Mouse (Mus musculus) midbrain, embryonic 16.5 days (tissue): ENCODE measurements at regions not wholly inside any gene's neighbourhood (a gene's known extent, or its start where the extent isn't known, plus 50 kb on each side); places are given as distances from the start of the nearest gene placed in this dataset.
A peak's percentile ranks its signal among the peaks of the same experiment; 100 is the strongest.

Experiments
- ATAC-seq: fragments of 200-750 bp; cut with Nextera tagmentation; 2 replicates; pipeline ENCODE4 v1.8.0; 2017; ENCODE audit warnings: moderate TSS enrichment
- H3K27ac ChIP-seq: fragments of 300-500 bp; sonication (generic); 2 replicates; pipeline ENCODE4 v1.5.1; 2014; ENCODE audit warnings: mild to moderate bottlenecking, low read length, mixed read lengths
- H3K27me3 ChIP-seq: fragments of 300-500 bp; sonication (generic); 2 replicates; pipeline ENCODE4 v1.6.1; 2014; ENCODE audit warnings: low read depth, low read length, mixed read lengths; ENCODE audit not compliant: control insufficient read depth, insufficient read depth
- H3K36me3 ChIP-seq: fragments of 300-500 bp; sonication (generic); 2 replicates; pipeline ENCODE4 v1.6.1; 2014; ENCODE audit warnings: mild to moderate bottlenecking, low read length, moderate library complexity, mixed read lengths; ENCODE audit not compliant: control insufficient read depth, insufficient read depth
- H3K4me1 ChIP-seq: fragments of 300-500 bp; sonication (generic); 2 replicates; pipeline ENCODE4 v1.6.1; 2014; ENCODE audit warnings: mild to moderate bottlenecking, low read length, mixed read lengths; ENCODE audit not compliant: control insufficient read depth, insufficient read depth
- H3K4me2 ChIP-seq: fragments of 300-500 bp; sonication (generic); 2 replicates; pipeline ENCODE4 v1.6.1; 2014; ENCODE audit warnings: mild to moderate bottlenecking, low read length, mixed read lengths
- H3K4me3 ChIP-seq: fragments of 300-500 bp; sonication (generic); 2 replicates; pipeline ENCODE4 v1.5.1; 2014; ENCODE audit warnings: low read depth, mild to moderate bottlenecking, low read length, moderate library complexity, mixed read lengths
- H3K9ac ChIP-seq: fragments of 300-500 bp; sonication (generic); 2 replicates; pipeline ENCODE4 v1.6.1; 2014; ENCODE audit warnings: low read depth, low read length, mixed read lengths
- H3K9me3 ChIP-seq: fragments of 300-500 bp; sonication (generic); replicated peaks from 2 replicates; pipeline ENCODE4 v1.6.1; 2014; ENCODE audit warnings: mild to moderate bottlenecking, low read length, mixed read lengths; ENCODE audit not compliant: control insufficient read depth, poor library complexity, severe bottlenecking
- WGBS: fragments of 180-500 bp; shearing (Covaris S2); extraction: QIAGEN DNeasy Blood & Tissue Kit; methylation state at CpG from one replicate; pipeline ENCODE4 v1.1.7; 2014; 5-methylcytosine and 5-hydroxymethylcytosine counted together

- 79% methylated on average over 3 of the region's 3 CpGs for WGBS
- H3K4me3 ChIP-seq, result no peak overlapping the region
- no peak for ATAC-seq
- H3K4me1 ChIP-seq, result peaks cover 33% of the 10 kb centered on the region
- no peak overlapping the region for H3K9ac ChIP-seq
- no peaks in the 10 kb centered on the region for H3K27me3 ChIP-seq
- no peak overlapping the region for H3K27ac ChIP-seq
- H3K9me3 ChIP-seq, result no peaks in the 10 kb centered on the region
- H3K36me3 ChIP-seq, result no peaks in the 10 kb centered on the region
- H3K4me2 ChIP-seq, result no peak overlapping the region
These were observed 233.1 kb upstream of the Kazn start for GRCm38 (mm10) chr4:142472332-142472731.

DNA sequence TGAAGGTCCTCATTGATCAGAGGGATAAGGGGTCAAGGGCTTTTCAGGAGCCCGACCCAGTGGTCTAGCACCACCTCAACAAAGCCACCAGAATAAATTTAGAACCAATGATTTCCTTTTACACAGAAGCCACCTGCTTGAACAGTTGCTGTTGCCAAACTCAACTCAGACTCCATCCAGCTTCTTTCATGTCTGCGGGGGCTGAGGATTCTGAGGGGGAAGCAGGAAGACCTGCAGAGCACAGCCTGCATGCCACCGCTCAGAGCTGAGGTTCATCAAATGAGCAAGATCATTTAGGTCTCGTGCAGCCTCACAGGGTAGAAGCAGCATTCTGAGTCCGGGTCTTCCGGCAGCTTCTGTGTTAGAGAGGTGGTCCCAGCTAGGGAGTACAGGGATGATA is 231.6 kb upstream of the Kazn start:
- no peak for ATAC-seq
- Histone ChIP-seq H3K9me3 (no peaks in the 10 kb centered on the region), H3K27ac (no peak overlapping the region), H3K4me2 (no peak overlapping the region), H3K4me1 (peaks cover 33% of the 10 kb centered on the region), H3K27me3 (no peaks in the 10 kb centered on the region), H3K4me3 (no peak overlapping the region), H3K9ac (no peak overlapping the region), H3K36me3 (no peaks in the 10 kb centered on the region)
- WGBS, result 85% methylated on average over 6 of the region's 6 CpGs

DNA sequence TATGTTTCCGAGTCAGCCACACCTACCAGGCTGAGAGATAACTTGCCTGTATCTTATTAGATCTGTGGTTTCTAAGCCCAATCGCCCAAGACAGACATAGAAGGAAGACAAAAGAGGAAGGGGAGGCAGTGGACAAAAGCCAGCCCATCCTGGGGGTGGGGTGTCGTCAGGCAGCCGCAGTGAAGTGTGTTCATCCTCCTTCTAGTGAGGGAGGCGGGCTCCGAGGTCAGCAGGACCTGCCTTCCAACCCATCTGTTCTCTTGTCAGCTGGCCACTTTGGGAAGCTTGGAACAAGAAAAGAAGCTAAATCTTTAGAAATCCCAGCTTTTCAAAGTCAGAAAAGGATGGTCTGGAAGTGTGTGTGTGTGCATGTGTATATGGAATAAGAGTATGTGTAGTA is 228.7 kb upstream of the Kazn start:
- Histone ChIP-seq H3K4me3 (no peak overlapping the region), H3K4me2 (no peak overlapping the region), H3K9ac (no peak overlapping the region), H3K27ac (no peak overlapping the region), H3K36me3 (no peaks in the 10 kb centered on the region), H3K27me3 (no peaks in the 10 kb centered on the region), H3K4me1 (peaks cover 8% of the 10 kb centered on the region), H3K9me3 (no peaks in the 10 kb centered on the region)
- ATAC-seq, result no peak
- WGBS, result 42% methylated on average over 6 of the region's 6 CpGs

GRCm38 (mm10) chr4:142465226-142465625 is 226.0 kb upstream of the Kazn start:
- ATAC-seq, result no peak

DNA sequence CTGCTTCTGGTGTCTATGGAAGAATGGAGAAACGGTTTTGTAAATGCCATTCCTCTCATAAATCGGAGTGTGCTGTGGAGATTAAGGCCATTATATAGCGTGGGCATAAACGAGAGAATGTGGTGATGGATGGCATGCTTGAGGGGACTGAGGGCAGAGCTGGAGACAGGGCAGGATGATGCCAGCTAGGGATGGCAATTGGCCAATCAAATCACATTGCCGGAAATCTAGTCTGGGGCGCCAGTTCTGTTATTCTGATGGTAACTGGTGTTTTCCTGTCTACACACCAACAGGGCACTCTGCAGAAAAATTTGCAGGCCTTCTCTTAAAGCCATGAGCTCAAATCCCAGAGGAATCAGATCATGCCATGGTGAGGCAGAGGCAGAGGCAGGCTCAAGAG is 224.9 kb upstream of the Kazn start:
- H3K36me3 ChIP-seq, result no peaks in the 10 kb centered on the region
- ATAC-seq, result no peak
- H3K9ac ChIP-seq, result no peak overlapping the region
- H3K4me1 ChIP-seq, result peaks cover 2% of the 10 kb centered on the region; the same call in 1 of the 2 replicates
- H3K4me3 ChIP-seq, result no peak overlapping the region
- 90% methylated on average over 6 of the region's 6 CpGs for WGBS
- no peaks in the 10 kb centered on the region for H3K27me3 ChIP-seq
- H3K9me3 ChIP-seq, result no peaks in the 10 kb centered on the region
- H3K27ac ChIP-seq, result no peak overlapping the region
- H3K4me2 ChIP-seq, result no peak overlapping the region

More at GRCm38 (mm10) chr4:142465226-142465625, 226.0 kb upstream of the Kazn start:
- 92% methylated on average over 4 of the region's 4 CpGs for WGBS
- Histone ChIP-seq H3K9ac (no peak overlapping the region), H3K4me1 (peaks cover 2% of the 10 kb centered on the region; the same call in 1 of the 2 replicates), H3K27me3 (no peaks in the 10 kb centered on the region), H3K4me3 (no peak overlapping the region), H3K9me3 (no peaks in the 10 kb centered on the region), H3K27ac (no peak overlapping the region), H3K36me3 (no peaks in the 10 kb centered on the region), H3K4me2 (no peak overlapping the region)

DNA sequence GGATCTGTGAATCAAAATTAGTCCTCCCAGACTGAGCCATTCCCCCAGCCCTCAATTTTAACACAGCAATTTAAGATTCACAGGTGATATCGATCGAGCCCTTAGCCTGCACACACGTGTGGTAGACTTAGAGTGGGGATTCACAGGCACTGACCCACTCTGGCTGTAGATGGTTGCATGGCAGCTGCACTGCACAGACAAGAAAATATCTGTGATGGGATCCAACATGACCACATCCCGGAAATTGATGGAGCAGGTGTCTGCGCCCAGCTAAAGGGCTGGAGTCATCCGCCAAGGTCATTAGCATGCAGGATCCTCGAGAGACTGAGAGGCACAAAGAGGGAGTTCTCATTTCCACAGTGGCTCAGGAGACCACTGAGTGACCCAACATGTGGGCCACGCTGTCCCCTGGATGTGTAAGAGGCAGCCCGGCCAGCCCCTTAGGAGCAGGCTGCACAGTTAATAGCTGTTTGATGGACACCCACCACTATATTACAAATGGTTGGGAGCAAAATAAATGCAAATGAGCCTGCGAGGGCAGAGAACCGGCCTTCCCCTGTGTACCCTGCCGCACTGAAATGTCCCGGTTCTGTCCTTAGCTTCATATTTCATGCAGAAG is 221.4 kb upstream of the Kazn start:
- H3K27ac ChIP-seq, result no peak overlapping the region

GRCm38 (mm10) chr4:142452614-142453013 is 213.4 kb upstream of the Kazn start:
- 20% methylated on average over 11 of the region's 11 CpGs for WGBS
- no peak for ATAC-seq
- Histone ChIP-seq H3K4me3 (no peak overlapping the region), H3K4me1 (peaks cover 16% of the 10 kb centered on the region), H3K9me3 (no peaks in the 10 kb centered on the region), H3K27me3 (no peaks in the 10 kb centered on the region), H3K4me2 (no peak overlapping the region), H3K9ac (no peak overlapping the region), H3K27ac (no peak overlapping the region), H3K36me3 (no peaks in the 10 kb centered on the region)

More for the DNA sequence above, 221.4 kb upstream of the Kazn start:
- Histone ChIP-seq H3K9ac (no peak overlapping the region), H3K4me3 (no peak overlapping the region), H3K9me3 (no peaks in the 10 kb centered on the region), H3K4me1 (no peaks in the 10 kb centered on the region; the same call in 1 of the 2 replicates), H3K27me3 (no peaks in the 10 kb centered on the region), H3K36me3 (no peaks in the 10 kb centered on the region), H3K4me2 (no peak overlapping the region)
- ATAC-seq, result no peak
- 68% methylated on average over 13 of the region's 13 CpGs for WGBS

GRCm38 (mm10) chr4:142450884-142451283 is 211.7 kb upstream of the Kazn start:
- Histone ChIP-seq H3K9me3 (no peaks in the 10 kb centered on the region), H3K4me2 (no peak overlapping the region), H3K9ac (no peak overlapping the region), H3K36me3 (no peaks in the 10 kb centered on the region), H3K27ac (no peak overlapping the region), H3K4me3 (no peak overlapping the region), H3K27me3 (no peaks in the 10 kb centered on the region), H3K4me1 (peaks cover 16% of the 10 kb centered on the region)
- WGBS, result 84% methylated on average over 3 of the region's 3 CpGs
- no peak for ATAC-seq

DNA sequence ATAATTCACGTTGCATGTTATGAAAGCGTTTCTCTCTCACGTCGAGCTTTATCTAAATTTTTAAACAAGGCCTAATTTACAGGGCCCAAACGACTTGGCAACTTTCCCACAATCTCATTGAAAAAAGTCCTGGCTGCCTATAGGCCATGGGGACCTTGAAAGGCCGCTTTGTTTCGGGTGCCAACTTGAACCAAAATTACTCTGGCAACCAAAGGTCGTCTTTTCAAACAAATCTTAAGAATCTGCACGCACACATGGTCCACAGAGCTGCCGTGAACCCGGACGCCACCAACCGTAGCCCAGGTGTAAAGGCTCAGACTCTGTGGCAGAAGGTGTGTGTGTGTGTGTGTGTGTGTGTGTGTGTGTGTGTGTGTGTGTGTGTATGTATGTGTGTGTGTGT is 210.5 kb upstream of the Kazn start:
- H3K27ac ChIP-seq, result peak overlapping the region; percentile 68
- H3K9me3 ChIP-seq, result no peaks in the 10 kb centered on the region
- peaks cover 16% of the 10 kb centered on the region for H3K4me1 ChIP-seq
- H3K4me2 ChIP-seq, result no peak overlapping the region
- 42% methylated on average over 13 of the region's 13 CpGs for WGBS
- 0 out of 2 replicates have a peak, but pooled peaks have one; percentile 33 for ATAC-seq
- no peak overlapping the region for H3K9ac ChIP-seq
- H3K4me3 ChIP-seq, result no peak overlapping the region
- H3K36me3 ChIP-seq, result no peaks in the 10 kb centered on the region
- no peaks in the 10 kb centered on the region for H3K27me3 ChIP-seq
